Mouse (Mus musculus): ENCODE results near the gene Urb2. TPM values are rescaled to one million over a fixed set of nuclear protein-coding genes. Genes with fewer than 3 reads are reported as not detected.
"Not testable (repeated sequence)": the region's sequence is repeated elsewhere in the genome, so short reads cannot be mapped to it uniquely, and the experiment has no call there.

The Urb2 gene
- total RNA-seq, 2 experiments from 2014 or later: 25.4 to 28.1 TPM

DNA sequence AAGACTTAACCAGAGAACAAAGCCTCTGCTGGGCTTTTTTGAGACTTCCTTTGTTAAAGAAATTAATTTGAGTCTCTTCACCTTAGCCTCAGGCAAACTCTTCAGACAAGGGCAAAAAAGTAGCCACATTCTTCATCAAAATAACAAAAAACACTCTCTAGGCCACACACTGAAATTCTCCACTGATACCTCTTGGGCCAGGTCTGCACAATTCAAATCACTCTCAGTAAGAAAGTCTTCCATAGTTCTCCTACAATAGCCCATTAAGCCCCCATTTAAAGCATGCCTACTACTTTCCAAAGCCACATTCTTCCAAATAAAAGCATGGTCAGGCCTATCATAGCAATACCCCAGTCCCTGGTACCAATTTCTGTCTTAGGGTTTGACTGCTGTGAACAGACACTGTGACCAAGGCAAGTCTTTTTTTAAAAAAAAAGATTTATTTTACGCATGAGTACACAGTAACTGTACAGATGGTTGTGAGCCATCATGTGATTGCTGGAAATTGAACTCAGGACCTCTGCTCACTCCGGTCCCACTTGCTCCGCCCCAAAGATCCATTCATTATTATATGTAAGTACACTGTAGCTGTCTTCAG lies 9.2 kb upstream of the Urb2 start:
- ATAC-seq (replicated peaks; ENCODE audit: low FRiP score, low TSS enrichment, poor library complexity, severe bottlenecking): no peak

DNA sequence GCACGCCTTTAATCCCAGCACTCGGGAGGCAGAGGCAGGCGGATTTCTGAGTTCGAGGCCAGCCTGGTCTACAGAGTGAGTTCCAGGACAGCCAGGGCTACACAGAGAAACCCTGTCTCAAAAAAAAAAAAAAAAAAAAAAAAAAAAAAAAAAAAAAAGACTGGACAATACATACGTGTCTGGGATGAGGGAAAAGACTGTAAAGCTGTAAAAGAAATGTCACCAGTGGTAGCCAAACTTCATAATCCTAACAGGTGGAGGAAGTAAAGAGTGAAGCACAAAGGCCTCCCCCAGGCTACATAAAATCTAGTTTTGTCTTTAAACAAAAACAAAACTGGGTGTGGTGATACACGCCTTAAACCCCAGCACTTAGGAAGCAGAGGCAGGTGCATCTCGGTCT lies 7.0 kb upstream of the Urb2 start:
- not testable (repeated sequence) for ATAC-seq (replicated peaks; ENCODE audit: low FRiP score, low TSS enrichment, poor library complexity, severe bottlenecking)

DNA sequence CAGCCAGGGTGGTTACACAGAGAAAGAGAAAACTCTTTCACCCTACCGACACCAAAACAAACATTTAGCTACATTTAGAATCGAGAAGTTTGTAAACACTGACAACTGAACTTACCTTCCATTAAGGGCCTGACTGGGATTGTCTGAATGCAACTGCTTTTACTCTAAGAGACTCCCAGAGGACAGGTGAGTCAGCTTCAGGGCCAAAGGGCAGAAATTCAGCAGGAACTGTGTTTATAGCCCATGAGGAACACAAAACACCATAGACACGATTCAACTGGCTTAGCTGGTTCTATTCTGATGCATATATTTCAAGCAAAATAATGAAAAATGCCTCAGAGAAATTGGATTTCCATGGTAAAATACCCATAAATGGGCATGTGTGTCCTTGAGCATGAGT lies 6.6 kb upstream of the Urb2 start:
- ATAC-seq (replicated peaks; ENCODE audit: low FRiP score, low TSS enrichment, poor library complexity, severe bottlenecking): no peak

DNA sequence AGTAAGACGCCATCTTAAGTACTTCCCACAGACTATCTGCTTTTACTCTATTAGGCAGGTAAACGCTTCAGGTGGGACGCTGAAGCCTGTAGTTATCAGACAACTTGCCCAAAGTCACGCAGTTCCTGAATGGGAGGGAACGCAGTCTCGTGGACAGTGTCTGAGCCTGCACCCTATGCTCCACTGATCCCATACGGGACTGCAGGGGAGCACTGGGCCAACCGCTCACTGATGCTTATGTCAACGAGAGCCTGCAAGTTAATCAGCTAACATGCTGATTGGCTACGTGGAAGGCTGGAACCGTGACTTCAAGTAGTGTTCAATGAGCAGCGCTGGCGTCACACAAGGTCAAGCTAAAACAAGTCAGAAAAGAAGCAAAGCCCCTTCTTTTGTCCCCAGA lies 1.5 kb upstream of the Urb2 start:
- peak; percentile 80 for ATAC-seq (replicated peaks; ENCODE audit: low FRiP score, low TSS enrichment, poor library complexity, severe bottlenecking)

DNA sequence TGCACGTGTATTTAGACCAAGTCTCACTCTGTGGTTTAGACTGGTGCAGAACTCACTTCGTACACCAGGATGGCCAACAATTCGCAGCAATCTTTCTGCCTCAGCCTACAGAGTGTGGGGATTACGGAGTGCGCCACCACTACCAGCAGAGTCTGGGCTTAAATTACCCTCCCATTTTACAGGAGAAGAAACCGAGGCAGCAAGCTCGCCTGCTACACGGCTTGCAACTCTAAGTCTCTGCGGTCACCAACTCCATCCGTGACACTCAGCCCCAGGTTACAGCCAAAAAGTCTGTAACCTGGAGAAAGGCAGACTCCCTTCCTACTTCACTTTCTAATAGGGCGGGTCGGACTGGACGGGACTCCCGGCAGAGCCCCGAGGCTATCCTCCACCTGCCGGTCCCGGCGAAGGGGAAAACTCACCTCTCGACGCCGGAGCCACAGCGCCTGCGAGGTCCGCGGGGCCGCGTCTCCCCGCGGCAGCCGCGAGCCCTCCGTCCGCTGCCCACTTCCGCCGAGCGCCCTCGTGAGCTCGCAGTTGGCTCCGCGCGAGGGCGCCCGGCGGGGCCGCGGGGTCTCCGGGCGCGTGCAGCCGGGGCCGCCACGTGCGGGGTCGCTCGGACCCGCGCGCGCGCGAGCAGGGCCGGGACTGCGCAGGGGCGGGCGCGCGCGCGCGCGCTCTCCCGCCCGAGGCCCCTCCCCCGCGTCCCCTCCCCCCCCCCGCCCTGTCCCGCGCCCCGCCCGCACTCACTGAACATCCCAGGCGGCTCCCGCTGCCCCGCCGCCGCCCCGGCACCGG lies 670 bp upstream of the Urb2 start:
- peak; percentile 61 for ATAC-seq (replicated peaks; ENCODE audit: low FRiP score, low TSS enrichment, poor library complexity, severe bottlenecking)

DNA sequence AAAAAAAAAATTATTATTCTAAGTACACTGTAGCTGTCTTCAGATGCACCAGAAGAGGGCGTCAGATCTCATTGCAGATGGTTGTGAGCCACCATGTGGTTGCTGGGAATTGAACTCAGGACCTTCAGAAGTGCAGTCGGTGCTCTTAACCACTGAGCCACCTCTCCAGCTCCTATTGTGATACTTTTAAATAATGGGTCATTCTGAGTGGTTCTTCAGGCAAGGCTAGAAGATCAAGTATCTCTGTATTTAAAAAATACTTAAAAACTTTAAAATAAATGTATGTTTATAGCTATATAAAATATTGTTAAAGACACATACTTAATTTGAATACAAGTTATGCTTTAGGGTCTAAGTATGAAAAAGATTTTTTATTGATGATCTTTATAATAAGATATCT lies 5.0 kb downstream of the Urb2 start:
- not testable (repeated sequence) for ATAC-seq (replicated peaks; ENCODE audit: low FRiP score, low TSS enrichment, poor library complexity, severe bottlenecking)

DNA sequence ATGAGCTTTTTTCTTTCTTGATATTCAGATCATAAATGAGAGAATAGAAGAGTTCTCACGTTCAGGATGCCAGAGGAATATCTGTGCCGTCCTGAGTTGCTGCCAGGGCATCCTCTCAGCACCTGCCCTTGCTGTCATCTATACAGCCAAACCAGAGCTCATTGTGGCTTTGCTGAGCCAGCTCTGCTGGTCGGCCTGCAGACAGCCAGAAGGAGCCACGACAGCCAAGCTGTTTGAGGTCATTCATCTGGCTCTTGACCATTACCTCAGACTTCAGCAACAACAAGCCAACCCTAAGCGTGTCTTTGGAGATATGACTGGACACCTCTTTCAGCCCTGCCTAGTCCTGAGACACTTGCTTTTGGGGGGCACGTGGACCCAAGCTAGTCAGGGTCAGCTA lies 6.5 kb downstream of the Urb2 start:
- no peak for ATAC-seq (replicated peaks; ENCODE audit: low FRiP score, low TSS enrichment, poor library complexity, severe bottlenecking)

DNA sequence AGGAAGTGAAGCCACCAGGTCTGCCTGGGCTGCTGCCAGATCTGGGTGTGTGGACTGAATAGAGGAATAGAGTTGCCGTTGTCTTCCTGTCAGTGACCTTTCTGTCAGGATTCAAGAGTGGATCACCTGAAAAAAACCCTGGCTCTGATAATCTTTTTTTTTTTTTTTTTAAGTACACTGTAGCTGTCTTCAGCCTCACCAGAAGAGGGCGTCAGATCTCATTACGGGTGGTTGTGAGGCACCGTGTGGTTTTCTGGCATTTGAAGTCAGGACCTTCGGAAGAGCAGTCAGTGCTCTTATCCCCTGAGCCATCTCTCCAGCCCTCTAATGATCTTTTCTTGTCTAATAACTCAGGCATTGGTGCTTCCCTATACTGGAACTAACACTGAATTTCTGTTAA lies 12.1 kb downstream of the Urb2 start:
- no peak for ATAC-seq (replicated peaks; ENCODE audit: low FRiP score, low TSS enrichment, poor library complexity, severe bottlenecking)

DNA sequence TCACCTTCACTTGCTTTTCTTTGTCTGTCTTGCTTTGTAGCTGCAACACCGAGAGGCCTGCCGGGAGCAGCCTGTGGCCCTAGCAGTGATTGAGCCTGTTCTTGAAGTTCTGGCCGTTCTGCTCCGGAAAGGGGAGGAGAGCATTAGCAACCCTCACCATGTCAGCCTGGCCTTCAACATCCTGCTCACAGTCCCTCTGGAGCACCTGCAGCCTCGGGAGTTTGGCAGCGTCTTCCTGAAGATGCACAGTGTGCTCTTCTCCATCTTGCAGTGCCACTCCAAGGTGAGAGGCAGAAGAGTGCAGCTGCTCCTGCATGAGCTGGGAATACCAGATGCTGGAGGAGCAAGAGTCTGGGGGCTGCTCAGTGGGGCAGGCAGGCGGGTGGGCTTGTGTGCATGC lies 16.8 kb downstream of the Urb2 start:
- ATAC-seq (replicated peaks; ENCODE audit: low FRiP score, low TSS enrichment, poor library complexity, severe bottlenecking): no peak

DNA sequence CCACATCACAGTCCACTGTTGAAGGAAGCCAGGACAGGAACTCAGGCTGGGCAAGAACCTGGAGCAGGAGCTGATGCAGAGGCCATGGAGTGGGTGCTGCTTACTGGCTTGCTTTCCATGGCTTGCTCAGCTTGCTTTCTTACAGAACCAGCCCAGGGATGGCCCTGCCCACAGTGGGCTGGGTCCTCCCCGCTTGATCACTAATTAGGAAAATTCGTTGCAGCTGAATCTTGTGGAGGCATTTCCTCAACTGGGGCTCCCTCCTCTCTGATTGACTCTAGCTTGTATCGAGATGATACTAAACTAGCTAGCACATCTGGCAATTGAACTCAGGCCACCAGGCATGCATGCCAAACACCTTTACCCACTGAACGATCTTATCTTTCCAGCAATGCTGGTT lies 18.0 kb downstream of the Urb2 start:
- ATAC-seq (replicated peaks; ENCODE audit: low FRiP score, low TSS enrichment, poor library complexity, severe bottlenecking): no peak

DNA sequence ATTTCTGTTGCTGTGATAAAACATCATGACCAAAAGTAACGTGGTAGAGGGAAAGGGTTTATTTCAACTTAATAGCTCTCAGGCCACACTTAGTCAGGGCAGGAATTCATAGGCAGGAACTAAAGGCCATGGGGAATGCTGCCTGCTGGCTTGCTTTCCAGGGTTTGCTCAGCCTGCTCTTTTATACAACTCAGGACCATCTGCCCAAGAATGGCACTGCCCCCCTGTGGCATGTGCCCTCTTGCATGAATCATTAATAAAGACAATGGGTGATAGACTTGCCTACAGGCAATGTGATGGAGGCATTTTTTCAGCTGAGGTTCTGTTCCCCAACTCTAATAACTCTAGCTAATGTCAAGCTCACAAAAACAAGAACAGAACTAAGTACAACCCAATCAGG lies 20.9 kb downstream of the Urb2 start:
- no peak for ATAC-seq (replicated peaks; ENCODE audit: low FRiP score, low TSS enrichment, poor library complexity, severe bottlenecking)

DNA sequence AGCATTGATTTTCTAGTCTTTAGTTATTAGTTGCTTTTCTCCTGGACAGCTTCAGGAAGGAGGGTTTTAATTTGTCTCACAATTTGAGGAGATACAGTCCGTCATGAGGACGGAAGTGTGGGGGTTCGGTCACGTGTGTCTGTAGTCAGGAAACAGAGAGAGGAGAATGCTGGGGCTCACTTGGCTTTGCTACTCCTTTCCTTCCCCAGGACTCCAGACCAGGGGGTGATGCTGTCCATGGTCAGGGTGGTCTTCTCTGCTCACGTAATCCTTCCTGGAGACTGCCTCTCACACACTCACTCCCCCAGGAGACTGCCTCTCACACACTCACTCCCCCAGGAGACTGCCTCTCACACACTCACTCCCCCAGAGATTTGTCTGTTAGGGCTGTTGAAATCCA lies 23.1 kb downstream of the Urb2 start:
- no peak for ATAC-seq (replicated peaks; ENCODE audit: low FRiP score, low TSS enrichment, poor library complexity, severe bottlenecking)

DNA sequence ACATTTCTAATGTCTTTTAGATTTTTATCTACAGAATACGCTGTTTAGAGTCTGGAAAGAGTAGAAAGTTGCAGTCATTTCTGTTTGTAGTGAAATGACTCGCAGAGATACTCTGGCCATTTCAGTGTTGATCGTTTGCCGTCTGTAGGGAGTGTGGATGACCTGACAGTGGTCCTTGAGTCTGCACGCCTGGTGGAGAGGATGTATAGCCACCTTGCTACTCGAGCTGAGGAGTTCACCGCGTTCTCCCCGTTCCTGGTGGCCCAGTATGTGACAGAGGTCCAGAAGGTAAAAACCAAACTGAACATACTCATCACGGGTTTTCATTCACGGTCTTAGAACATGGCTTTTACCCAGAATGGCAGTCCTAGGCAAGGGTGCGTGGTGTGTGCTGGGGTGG lies 23.6 kb downstream of the Urb2 start:
- ATAC-seq (replicated peaks; ENCODE audit: low FRiP score, low TSS enrichment, poor library complexity, severe bottlenecking): no peak

DNA sequence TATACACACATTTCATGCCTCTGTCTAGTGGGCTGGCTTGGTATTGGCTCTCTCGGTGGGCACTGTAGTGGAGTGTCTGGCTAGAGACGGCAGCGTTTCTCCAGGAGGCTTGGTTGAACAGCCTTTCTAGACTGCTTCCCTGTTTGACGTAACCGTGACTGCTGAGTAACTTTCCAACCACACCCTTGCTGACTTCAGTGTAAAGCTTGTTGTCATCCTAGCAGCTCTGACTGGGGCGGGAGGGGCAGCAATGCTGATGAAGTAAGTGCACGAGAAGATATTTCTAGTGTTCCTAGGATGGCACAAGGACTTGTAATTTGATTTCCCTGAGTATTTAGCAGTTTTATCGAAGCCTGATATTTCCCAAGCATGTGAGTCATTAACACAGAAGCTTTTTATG lies 24.5 kb downstream of the Urb2 start:
- no peak for ATAC-seq (replicated peaks; ENCODE audit: low FRiP score, low TSS enrichment, poor library complexity, severe bottlenecking)

DNA sequence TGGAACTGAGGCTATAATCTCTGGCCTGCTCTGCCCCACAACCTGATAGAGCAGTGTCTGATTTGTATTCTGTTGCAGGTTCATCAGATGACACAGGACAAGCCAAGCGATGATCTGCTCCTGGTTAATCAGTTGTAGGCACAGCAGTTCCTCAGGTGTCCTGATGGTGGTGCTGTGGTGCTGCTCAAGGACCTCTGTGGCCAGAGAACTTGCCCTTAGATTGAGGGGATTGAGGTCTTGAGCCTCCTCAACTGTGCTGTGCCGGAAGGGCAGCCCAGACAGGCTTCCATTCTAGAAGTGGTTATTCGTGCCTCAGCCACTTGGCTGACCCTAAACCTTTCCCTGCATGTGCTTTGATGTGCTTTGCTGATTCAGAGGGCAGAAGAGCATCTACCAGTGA lies 30.8 kb downstream of the Urb2 start:
- ATAC-seq (replicated peaks; ENCODE audit: low FRiP score, low TSS enrichment, poor library complexity, severe bottlenecking): peak; percentile 72

DNA sequence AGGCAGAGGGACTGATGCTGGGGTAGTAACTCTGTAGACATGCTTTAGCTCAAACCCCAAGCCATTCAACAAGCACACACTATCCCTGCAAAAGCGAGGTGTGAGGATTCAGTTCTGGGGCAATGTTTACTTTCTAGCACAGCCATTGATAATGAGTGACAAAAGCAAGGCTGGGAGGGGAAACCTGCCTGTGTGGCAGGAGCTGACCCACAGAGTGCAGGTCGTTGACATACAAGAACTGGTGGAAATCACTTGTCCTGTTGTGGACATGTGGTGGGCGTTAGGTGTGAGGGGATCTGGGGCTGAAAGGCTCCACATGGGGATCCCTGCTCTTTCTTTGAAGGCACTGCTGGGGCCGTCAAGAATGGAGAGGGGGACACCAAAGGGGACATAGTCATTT lies 31.3 kb downstream of the Urb2 start:
- no peak for ATAC-seq (replicated peaks; ENCODE audit: low FRiP score, low TSS enrichment, poor library complexity, severe bottlenecking)

DNA sequence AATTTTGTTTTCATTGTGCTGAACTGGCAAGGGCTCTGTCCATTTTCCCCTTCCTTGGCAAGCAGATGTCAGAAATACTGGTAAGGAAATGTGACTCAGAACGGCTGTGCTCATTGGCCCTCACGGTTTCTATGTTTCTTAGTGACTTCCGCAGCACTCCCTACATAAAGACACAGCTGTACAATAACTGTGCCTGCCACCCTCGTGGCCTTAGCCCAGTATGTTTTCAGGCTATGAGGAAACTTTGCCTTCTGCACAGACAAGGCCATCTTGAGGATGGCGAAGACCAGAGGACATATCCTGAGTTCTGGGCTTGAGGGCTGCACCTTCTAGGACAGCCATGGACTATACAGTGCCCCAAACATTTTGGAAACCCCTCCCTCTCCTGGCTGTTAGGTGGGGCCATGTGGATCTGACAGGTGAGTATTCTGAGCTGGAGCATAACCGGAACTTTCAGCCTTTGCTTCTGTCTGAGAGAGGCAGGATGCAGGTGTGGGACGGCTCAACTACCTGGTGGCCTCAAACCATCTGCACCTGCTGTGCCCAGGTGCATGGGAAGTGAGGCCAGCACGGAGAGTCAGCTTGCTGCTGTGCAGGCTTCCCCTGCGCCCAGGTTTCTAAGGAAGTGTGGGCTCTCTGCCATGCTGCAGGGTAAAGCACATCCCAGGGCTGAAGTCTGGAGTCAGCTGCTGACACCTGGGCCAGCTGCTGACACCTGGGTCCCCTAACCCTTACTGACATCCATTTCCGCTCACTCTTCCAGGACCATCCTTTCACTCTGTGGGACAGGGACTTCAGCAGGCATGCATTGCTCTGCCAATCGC lies 35.7 kb downstream of the Urb2 start:
- no peak for ATAC-seq (replicated peaks; ENCODE audit: low FRiP score, low TSS enrichment, poor library complexity, severe bottlenecking)

DNA sequence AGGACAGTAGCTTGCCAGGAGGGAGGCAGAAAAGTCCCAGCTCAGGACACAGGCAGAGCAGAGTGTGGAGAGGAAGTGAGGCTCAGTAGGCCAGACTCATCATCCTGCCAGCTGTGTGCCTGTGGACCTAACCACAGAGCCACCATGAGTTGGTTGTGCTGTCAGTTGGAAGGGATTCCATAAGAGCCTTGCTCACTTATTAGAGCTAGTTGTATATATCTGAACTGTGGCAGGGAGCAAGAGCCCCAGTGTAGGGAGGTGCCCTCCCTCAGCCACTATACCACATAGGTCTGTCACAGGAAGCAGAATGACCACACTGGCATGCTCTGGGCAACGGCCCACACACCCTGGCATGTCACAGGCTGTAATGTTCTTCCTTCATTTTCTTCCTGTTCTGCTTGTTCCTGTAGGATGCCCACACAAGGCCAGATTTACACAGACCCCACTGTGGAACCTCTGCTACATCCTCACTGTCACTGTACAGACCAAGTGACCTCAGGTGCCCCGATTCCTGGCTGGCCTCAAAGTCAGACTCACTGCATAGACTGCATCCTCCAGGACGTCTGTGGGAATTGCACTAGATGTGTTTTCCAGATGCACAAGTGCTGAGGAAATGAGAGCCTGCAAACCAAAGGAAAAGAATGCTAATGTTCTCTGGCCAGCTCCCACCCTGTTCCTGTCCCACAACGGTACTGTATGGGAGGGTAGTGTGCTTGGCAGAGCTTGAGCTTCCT lies 45.2 kb downstream of the Urb2 start:
- no peak for ATAC-seq (replicated peaks; ENCODE audit: low FRiP score, low TSS enrichment, poor library complexity, severe bottlenecking)

DNA sequence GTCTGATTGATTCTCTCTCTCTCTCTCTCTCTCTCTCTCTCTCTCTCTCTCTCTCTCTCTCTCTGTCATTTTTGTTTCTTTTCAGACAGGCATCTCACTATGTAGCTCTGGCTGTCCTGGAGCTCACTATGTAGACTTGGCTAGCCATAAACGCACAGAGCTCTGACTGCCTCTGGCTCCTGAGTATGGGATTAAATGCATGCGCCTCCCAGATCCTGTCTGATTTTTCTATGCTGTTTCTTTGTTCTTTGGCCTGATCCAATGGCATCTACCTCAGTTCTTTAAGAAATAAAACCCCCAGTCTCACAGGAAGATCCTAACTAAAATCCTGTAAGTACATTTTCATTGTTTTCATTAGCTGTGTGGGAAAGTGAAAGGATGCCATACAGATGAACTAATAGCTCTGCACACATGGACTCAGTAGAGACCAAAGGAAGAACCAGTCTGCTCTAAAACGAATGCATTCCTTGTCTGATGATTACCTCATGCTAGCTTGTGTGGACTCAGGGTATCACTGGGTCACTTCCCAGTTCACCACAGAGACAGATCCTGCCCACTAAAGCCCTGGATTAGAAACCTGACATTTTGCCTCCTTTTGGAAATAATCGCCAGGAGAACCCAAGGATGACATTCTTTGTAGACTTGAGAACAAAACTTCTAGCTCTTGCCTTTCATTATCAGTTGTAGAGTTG lies 45.9 kb downstream of the Urb2 start:
- no peak for ATAC-seq (replicated peaks; ENCODE audit: low FRiP score, low TSS enrichment, poor library complexity, severe bottlenecking)

Measured in megakaryocyte-erythroid progenitor cell, adult 5-6 weeks (primary cell).